Mouse (Mus musculus) c-Kit-positive CD71-positive TER-119-negative erythroid progenitor cells, embryonic 14.5 days (primary cell): ENCODE results near the gene Pdss1.

Experiments used
- DNase-seq: peaks from one replicate; pipeline ENCODE4 v3.0.0-alpha.2; 2013; ENCODE audit warnings: low read depth

Pdss1 gene

DNA sequence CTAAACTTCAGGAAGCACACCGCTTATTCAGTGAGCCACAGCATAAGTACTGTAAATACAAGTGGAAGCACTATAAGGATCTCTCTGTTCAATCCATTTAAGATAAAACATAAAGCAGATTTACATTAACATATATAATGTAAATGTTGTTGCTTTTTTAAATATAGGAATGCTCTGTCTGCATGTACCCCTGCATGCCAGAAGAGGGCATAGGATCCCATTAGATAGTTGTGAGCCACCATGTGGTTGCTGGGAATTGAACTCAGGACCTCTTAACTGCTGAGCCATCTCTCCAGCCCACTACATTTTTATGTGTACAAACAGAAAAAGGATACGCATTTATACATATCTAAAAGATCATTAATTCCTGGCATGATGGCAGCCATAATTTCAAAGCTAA is 66.4 kb downstream of the Pdss1 start:
- DNase-seq, result no peak

DNA sequence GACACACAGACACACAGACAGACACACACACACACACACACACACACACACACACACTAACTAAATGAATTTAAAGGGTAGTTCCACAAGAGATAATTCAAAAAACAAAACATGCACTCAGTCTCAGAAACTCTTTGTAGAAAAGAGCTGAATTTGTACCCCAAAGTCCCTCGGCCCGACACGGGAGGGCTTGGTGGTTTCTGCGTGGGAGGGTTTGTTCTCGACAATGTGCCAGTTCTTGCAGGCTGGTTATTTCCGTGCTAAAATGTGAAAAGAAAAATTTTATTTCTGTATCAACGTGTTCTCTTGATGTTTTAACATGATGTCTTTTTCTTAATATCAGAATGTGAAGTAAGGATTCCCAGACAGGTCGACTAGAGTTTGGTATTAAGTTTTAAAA is 66.9 kb downstream of the Pdss1 start:
- no peak for DNase-seq

DNA sequence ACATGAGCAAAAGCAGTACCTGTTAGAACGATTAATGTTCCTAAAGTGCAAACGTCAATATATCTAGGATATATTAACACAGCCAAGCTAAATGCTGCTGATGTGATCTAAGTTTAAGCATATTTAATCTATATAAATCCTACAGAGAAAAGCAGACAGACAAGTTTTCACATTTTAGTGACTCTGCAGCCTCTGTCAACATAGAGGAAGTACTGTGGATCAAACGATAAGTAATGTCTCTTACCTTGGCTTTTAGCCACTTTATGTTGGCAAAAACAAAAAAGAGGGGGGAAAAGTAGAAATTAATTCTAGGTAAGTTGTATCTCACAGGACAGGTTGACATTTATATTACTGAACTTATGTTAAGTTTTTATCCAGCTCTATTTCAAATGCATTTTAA is 67.6 kb downstream of the Pdss1 start:
- no peak for DNase-seq

DNA sequence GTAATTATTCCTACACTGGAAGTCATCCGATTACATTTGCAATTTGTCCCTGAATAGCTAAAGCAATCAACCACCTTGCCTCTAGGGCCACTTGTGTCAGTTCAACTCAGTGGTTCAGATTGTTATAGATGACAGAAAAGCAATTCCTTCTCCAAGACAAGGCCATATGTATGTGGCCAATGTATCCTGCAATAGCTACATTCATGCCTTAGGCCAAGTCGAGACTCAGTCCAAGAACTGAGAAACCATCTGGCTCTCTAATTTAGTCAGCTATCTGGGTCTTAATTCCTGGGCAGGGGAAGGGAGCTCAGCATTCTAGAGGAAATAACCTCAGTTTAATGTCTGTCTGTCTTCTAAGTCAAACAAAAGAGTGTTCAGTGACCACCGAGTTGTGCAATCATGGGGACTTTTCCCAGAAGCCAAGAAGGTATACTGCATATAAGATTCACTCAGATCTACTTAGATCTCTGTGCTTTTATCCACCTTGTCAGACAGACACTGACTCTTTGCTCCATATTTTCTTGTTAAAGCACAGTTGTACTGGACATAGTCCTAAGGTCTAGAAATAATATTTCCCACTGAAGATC is 82.2 kb downstream of the Pdss1 start:
- DNase-seq, result no peak

DNA sequence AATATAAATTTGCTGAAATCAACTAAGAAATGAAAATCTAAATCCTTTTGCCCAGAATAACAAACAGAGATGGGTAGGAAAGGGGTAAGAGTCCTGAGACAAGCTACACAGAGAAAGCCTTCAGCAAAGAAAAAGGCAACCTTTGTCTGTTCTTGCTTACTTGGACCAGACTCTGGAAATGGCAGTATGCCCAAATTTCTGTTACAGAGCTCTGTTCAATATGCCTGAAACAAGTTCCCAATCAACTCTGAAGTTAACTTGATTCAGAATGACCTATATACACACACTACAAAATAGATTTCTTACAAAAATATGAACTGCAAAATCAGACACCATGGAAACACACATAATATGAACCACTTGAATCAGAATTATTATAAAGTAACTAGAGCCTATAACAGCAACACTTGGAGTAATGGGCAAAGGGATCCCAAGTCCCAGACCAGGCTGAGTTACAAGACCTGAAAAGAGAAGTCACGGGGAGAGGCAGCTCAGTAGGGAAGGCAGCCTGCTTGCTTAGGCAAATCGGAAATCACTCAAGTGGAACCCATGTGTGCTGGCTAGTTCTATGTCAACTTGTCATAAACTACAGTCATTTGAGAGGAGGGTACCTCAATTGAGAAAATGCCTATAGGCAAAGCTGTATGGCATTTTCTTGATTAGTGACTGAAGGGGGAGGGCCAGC is 90.8 kb downstream of the Pdss1 start:
- DNase-seq, result no peak
